Mouse (Mus musculus) spleen, embryonic (tissue): ENCODE results near the gene Dnajc6.

Experiments used
- CTCF ChIA-PET: fragments of 350-600 bp; sonication (Branson Sonifier 250); formaldehyde crosslinking; loops from one replicate; lab custom pipeline; 2022; lab: Charles Lee

Dnajc6 gene

DNA sequence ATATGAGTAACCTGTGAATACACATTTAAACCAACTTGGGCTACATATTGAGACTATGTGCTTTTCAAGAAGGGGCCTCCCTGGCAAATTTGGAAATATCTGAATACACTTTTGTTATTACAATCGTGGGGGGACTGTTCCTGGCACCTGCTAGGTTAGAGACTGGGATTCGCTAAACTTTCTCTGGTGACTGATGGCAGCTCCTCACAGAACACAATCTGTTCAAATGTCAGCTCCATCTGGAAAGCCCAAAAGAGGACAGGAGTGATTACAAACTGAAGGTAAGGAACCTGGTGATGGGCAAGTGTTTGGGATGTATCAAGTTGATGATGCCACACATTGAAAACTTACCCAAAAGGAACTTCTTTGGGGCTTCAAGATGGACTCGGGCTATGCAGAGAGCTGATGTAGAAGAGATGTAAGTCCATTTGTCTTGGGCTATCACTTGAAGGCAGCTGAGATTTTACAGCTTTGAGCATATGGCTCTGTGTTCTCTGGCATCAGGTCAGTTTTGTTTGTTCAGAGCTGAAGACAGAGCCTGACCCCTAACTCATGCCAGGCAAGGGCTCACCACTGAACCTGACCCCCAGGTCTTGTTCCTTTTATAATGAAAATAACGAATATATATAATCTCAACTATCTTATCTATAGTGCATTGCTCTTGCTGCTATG lies 68.4 kb downstream of the Dnajc6 start:
- CTCF ChIA-PET = no interaction called here

DNA sequence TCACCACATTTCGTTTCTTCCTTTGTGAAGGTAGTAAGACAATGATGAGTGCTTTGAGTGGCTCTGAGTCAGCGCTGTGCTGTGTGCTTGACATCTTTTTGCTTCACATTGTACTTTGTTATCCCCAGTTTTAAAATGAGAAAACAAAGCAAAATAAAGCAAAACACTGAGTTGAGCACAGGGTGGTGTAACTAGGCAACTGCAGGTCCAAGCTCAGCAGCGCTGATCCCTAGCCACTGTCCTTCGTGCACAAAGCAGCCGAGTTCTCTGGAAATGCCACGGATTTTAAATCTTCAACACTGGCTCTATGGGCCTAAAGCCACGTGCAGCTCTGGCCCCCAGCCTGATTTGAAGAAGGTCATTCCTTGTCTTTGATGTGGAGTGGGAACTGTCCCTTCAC lies 72.6 kb downstream of the Dnajc6 start:
- CTCF ChIA-PET = no interaction called here

DNA sequence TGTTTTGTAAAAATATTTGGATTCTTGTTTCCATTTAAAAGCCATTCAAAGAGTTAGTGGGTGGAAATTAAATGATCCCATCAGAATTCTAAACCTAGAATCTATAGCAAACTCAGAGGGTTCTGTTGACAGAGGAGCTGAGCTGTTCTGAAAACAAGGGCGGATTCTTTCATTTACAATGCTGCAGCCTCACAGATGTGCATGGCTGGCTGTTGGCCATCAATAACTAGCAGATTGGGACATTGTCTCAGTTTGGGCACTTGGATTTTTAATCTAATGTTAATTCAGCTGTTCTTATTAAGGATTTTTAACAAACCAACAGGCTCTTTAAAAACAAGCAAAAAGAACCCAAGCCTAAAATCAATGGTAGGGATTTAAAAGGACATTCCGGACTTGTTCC lies 75.7 kb downstream of the Dnajc6 start:
- CTCF ChIA-PET = no interaction called here

DNA sequence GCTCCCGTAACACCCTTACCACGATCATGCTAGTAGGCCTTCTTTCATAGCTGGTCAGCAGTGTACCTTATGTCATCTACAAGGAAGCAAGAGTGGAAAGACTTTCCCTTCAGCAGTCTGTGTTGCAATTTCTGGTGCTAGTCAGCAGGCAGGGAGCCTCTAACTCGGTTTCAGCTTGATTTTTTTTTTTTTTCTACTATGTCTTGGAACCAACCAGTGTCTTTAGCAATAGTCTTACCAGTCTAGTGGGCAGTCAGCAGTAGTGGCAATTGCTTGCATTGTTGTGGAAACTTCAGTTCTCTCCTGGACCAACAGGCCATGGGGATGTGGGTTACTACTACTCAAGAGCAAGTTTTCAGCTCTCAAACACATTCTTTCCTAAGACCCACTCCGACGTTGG lies 78.9 kb downstream of the Dnajc6 start:
- CTCF ChIA-PET = no interaction called here

DNA sequence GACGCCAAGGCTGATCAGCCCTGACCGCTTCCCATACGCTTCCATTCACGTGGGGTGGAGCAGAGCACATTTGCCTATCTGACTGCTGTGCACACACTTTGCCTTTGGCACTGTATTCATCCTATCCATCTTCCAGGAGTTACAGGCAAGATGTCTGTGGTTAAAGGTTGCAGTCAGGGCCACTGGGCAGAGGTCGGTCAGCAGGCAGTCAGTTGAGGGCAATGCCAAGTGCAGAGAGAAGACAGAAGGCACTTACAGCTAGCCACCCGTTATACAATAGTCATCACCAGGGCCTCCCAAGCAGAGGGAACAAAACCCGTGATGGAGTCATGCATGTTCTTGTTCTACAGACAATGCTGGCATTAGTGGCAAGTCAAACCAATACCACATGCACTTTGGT lies 82.3 kb downstream of the Dnajc6 start:
- CTCF ChIA-PET = no interaction called here

DNA sequence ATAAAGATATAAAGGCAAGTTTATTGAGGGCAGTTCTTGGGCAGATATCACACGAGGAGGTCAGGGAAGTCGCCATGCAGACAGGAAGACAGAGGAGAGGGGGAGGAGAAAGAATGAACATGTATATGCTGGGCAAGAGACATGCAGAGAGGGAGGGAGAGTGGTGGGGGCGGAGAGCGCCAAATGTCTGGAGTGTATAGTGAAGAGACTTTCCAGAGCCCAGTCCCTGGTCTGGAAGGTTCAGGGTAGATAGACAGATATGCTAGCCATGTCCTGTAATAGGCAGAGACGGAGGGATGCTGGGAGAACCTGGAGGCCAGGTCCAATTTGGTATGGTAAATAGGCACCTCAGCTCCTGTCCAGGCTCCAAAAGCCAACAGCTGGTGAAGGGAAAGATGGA lies 83.1 kb downstream of the Dnajc6 start:
- CTCF ChIA-PET = no interaction called here

DNA sequence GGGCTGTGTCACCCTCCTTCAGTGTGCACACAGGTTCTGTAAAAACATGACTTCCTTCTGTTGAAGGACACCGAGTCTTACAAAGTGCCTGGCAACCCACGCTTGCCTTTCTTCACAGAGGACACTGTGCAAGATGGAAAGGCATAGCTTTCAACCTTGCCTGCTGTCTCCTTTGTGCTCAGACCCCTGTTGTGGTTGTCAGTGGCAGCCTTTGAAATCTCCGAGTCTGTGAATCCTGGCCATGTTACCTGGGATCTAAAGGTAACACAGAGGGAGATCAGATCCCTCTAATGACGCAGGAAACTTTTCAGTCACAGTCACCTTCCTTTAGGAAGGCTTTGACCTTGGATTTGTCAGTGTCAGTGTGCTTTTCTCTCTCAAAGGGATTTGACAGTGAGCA lies 84.7 kb downstream of the Dnajc6 start:
- CTCF ChIA-PET = no interaction called here

DNA sequence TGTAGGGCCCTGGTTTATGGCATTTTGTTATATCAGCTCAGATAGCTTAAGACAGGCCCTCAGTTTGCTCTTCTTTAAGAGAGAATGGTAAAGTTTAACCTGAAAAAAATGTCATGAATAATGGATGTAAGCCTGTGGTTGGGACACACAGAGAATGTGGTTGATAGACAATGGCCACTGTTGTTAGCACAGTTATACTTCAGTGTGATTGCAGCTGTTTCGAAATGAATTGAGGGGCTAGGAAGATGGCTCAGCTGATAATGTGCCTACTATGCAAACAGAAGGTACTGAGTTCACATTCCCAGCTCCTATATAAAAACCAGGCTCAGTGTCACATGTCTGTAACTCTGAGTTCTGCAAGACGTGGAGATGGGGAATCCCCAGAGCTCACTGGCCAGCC lies 86.4 kb downstream of the Dnajc6 start:
- CTCF ChIA-PET = no interaction called here

DNA sequence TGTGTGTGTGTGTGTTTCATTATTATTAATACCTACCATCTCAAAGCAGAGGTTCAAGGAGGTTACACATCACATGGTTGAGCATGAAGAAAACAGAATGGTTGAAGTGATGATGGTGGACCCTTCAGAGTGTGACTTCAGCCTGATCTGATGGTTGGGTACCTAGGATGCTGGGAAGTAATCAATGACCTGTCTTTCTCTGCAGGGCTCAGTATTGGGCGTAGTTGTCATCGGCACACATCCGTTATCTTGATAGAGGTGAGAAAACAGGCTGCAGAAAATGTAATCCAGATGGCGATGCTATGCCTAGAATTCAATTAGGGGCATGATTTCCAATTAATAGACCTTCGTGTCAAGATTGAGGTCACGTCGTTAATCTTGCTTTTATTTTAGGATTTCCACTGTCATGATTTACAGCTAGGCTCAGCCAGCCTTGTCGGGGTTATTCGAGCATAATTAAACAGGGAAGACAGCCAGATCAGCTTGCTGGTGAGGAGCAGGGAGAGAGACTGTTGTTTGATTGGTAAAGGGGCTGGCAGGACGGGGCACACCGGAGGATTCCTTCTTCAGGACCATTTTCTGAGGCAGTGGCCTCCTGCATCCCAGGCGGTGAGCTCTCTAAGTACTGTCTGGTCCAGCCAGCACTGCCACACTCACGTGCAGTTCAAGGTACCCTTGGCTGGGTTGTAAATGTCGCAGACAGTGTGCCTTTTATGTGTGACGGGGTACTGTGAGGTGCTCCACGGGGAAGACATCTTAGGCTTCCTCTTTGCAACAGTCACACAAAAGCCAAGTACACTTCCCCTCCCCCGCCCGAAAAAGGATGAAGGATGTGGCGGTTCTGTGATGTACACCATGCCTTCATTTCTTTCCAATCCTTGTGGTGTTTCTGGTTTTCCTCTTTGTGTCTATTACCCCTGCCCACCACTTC lies 88.3 kb downstream of the Dnajc6 start:
- CTCF ChIA-PET = no interaction called here

DNA sequence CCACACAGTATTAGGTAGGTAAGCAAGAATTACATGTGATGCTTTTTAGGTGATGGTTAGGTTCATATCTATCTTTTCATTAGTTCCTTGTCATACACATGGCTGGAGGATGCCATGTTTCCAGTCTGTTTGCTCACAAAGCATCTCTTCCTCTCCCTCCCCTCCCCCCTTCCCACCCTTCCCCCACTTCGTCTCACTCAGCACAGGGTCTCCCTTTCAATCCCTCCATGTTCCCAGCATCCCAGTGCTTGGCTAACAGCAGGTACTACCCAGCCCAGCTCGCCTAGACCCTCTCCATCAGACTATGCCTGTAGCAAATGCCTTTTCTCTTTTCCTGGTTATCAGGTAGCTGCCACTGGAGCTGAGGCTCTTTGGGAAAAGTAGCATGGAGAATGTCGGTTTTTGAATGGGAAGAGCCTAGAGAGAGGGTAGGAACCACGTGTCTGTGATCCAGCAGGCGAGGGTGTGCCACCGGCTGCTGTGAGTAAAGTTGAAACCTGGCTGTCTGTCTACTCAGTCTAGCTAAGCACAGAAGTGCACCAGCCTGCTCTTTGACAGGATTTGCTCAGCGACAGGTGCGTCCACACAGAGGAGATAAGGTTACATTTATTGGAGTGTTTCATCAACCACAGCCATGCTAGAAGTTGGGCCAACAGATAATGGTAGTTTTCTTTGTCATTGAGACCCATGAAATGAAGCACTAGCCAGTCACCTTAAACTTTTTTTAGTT lies 89.2 kb downstream of the Dnajc6 start:
- CTCF ChIA-PET = no interaction called here

DNA sequence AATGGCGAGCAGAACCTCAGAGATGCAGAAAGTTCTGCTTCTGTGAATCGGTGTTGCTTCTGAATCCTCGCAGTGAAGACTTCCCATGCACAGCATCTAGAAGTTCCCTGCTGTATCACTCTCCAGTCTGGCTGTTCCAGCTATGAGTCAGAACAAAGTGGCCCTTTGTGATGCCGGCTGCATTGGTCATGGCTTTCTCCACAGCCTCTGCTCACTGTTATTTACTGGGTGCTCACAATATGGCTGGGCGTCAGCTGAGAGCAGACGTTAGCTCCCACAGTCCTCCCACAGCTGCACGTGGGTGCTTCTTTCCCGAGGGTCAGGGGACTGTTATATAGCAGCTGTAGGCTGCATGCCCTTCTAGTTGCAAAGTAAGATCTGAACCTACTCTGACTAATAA lies 92.5 kb downstream of the Dnajc6 start:
- CTCF ChIA-PET = no interaction called here

DNA sequence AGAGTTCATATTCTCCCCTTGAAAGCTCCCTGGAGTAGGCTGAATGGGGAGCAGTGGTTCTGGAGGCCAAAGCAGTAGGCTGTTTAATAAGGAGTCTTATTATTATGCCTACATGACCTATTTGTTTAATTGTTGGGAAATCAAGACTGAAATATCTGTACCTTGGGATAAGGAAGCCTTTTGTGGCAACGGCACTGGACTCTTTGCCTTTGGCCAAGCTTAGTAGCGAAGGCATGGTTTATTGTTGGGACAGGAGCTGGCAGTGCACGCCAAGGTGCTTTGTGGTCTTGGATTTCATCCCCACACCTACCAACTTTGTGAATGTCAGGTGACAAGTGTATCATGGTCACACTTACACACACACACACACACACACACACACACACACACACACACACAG lies 93.3 kb downstream of the Dnajc6 start:
- CTCF ChIA-PET = no interaction called here

DNA sequence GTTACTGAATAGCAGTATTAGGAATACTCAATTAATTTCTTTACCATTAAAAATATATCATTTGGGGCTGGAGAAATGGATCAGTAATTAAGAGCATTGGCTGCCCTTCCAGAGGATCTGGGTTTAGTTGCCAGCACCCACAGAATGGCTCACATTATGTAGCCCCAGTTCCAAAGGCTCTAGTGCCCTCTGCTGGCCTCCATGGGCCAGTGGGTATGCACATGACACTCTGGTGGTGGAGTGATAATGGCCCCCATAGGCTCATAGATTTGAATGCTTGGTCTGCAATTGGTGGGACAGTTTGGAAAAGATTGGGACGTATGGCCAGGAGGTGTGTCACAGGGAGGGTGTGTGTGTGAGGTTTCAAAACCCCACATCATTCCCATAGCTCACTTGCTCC lies 95.0 kb downstream of the Dnajc6 start:
- CTCF ChIA-PET = no interaction called here

DNA sequence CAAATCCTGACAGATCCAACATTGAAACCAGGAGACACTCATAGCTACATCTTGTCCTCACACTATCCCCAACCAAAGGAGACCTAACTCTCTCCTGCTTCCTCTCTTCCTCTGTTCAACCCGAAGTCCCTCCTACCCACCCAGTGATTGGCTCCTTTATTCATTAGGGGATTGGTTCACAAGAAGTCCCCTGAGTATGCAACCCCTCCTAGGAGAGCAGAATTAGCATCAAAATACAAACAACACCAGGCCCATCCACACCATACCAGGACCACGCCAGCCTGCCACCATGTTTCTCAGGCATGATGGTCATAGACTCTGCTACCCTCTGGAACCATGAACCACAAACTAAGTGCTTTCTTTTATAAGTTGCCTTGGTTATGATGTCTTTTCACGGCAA lies 96.0 kb downstream of the Dnajc6 start:
- CTCF ChIA-PET = no interaction called here

DNA sequence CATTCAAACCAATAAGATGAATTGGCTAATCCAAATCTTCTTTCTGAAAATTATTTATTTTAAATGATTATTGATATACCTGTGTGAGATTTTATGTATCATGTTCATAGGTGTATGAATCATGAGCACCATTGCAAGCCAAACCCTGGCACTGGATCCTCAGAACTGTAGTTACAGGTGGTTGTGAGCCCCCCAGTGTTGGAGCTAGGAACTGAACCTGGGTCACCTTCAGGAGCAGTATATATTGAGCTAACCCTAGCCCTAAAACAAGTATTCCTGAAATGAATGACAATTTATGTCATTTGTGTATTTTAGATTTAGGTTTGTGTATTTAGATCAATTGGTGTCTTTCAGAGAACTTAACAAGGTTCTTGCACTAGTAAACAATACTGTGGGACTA lies 105.3 kb downstream of the Dnajc6 start:
- CTCF ChIA-PET = no interaction called here

DNA sequence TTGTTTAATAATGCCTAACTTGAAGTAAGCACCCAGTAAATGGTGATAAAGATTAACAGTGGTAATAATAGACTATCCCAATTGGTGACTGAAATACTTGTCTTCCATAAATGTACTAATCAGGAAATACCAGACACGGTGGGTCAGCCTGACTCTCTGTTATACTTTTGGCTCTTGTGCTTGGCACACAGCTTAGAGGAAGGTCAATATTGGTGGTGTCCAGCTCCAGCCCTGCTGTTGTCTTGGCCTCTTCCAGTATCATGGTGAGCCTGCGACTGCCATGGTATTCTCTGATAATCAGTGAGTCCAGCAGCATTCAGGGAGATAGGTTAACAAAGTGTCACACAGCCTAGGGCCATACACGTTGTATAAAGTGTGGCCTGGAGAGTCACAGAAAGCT lies 107.2 kb downstream of the Dnajc6 start:
- CTCF ChIA-PET = no interaction called here

DNA sequence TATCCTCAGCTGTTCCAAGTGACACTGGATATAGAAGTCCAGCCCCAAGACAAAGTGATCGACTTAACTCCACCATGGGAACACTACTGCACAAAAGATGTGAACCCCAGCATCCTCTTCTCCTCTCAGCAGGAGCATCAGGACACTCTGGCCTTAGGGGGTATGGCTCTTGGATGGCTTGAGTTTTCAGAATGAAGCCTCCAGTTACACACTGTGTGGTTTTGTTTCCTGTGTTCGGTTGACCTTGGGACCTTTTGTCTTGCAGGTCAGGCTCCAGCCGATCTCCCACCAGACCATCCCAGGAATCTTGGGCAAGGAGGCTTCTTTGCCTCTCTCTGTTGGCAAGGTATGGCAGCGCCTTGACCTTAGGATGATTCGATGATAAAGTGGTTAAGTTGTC lies 120.1 kb downstream of the Dnajc6 start:
- CTCF ChIA-PET = interaction anchor here (1.0 kb wide), 1 partner anchor 14 kb away, joined by 3 read pairs; no protein-coding TSS in a partner anchor

DNA sequence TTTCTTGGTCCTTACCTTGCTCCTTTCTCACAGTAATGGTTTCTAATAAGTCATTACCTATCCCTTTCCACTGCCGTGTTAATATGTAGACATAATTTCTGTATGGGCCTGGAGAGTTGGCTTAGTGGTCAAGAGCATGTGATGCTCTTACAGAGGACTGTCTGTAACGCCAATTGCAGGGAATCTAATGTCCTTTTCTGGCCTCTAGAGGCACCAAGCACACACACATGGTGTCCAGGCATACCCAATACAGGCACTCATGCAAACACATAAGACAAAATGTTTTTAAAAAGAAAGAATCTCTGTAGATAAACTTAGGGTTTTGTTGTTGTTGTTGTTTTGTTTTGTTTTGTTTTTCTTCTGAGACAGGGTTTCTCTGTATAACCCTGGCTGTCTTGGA lies 121.3 kb downstream of the Dnajc6 start:
- CTCF ChIA-PET = no interaction called here

DNA sequence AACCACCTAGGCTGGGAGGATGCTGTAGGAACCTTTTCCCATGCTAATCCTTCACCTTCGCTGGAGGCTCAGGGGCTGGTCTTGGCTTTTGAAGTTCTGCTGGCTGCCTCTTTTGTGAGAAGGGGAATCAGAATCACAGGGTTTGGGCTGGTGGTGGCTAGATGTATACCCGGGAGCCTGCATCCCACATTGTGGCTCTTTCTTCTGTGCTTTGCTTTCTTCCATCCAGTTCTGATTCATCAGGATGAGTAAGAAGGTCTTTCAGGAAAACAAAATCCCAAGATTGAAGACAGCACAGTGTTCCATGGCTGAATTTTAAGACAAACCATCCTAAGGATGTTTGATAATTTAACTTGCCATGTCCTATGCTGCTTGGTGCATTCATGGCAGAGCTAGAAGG lies 123.8 kb downstream of the Dnajc6 start:
- CTCF ChIA-PET = no interaction called here

DNA sequence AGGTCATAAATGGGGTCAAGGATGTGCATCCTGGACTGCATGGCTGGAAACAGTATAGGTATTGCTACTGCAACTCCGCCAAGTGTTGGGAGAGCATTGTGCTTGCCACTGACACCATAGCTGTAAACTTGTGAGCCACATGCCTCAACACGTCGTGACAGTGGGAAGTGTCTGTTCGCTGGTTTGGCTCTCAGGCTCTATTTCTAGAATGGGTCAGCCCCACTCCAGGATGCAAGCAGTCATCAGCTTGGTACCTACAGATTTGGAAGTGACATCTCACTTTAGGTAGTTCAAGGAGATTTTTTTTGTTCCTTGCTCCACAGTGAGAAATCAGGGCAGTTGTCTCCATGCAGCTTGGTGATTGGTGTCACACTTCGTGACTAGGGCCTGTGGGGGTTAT lies 124.8 kb downstream of the Dnajc6 start:
- CTCF ChIA-PET = no interaction called here

DNA sequence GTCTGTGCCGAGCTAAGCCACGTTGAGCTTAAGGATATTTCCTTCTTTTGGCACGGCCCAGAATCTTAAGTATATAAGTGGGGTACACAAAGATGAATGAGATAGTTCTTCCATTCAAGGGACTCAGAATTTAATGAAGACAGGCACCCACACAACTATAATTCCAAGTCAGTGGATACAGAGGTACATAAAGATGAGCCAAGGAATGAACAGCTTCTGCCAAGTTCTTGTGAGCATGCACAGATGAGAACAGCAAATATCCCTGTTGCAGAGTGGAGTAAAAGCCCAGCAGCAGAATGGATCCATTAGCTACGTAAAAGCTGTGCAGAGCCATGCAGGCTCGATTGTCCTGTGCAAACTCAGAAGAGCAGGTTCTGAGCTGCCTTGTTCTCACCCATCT lies 128.8 kb downstream of the Dnajc6 start:
- CTCF ChIA-PET = no interaction called here

DNA sequence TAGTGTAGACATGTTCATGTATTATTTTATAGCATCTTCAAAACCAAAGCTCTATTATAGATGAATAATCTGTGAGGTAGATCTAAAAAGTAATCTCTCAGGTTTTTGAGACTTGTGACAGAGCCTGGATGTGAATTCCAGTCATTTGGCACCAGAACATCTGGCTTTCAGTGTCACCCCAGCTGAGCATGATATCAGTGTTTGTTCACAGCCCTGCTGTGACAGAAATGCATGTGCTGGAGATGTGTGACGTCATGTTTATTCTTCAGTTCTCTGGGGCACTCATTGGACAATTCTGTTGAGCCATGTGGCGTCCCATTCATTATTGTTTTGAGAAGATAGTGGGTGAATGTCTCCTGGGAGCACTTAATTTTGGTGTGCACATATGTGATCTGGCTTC lies 139.1 kb downstream of the Dnajc6 start:
- CTCF ChIA-PET = no interaction called here

DNA sequence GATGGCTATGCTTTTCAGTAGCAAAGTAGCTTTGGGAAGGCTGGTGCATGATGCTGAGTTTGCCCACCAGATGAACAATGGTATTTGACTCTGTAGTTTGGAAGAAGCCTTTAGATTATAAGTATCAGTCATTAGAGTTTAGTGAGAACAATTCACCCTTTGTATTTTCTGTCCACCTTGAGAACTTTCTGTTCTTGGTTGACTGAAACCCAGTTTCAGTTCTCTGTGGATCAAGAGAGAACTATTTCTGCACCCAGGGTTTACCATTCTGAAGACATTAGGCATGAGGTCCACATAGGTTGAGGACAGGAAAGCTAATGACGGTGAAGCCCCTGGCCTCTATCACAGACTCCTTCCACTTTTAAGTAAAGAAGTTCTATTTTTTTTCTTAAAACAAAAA lies 141.0 kb downstream of the Dnajc6 start:
- CTCF ChIA-PET = no interaction called here
